Mouse (Mus musculus): ENCODE results near the gene Galnt12. TPM values are rescaled to one million over a fixed set of nuclear protein-coding genes. Genes with fewer than 3 reads are reported as not detected.

Gene Galnt12
- polyA plus RNA-seq, 1 experiment from 2014 or later: 1.8 TPM

DNA sequence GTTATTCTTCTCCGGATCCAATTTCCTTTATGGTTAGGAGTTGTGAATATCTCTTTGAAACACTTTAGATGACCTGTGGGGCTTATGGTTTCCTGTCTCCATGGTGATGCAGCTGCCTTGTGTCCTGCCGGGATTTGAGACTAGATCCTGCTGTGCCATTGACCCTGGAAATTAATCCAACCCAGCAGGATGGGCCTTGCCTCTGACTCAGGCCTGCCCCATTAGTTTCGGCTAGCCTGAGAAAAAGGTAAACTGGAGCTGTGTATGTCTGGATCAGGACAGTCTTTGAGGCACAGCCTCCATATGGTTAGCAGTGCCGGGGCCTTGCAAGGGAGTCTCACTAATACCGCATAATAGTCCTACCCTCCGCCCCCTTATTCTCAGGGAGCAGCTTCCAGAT, 1.9 kb downstream of the Galnt12 start:
- Histone ChIP-seq H3K36me3 (no peaks in the 10 kb centered on the region), H3K4me1 (replicated peaks) (peaks cover 16% of the 10 kb centered on the region), H3K9me3 (replicated peaks) (no peaks in the 10 kb centered on the region), H3K27me3 (replicated peaks) (peaks cover 50% of the 10 kb centered on the region), H3K4me2 (no peak overlapping the region), H3K27ac (ENCODE audit: poor library complexity, severe bottlenecking) (no peak overlapping the region), H3K4me3 (no peak overlapping the region), H3K9ac (no peak overlapping the region)
- no peak for ATAC-seq (ENCODE audit: insufficient number of reproducible peaks, low FRiP score)
- 60% methylated on average over 6 of the region's 6 CpGs for WGBS

DNA sequence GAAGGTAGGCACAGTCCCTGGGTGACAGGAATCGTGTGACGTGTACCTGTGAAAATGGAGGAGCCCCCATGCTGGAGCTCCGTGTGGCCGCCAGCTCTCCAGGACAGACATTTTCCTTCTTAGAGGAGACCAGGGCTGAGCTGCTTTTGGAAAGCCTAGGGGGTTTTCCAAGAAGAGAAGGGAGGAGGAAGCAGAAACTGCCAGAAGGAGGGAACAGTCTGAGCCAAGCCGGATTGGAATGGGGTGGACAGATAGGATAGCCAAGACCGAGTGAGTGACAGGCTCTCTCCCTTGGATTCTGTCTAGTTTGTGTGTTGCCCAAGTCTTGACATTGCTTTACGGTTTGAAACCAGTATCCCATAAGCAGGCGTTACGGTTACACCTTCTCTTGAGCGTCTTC, 11.9 kb downstream of the Galnt12 start:
- Histone ChIP-seq H3K36me3 (no peaks in the 10 kb centered on the region), H3K9me3 (replicated peaks) (no peaks in the 10 kb centered on the region), H3K4me1 (replicated peaks) (0 out of 2 replicates have a peak, but pooled peaks cover 2% of the 10 kb centered on the region), H3K27ac (ENCODE audit: poor library complexity, severe bottlenecking) (no peak overlapping the region), H3K4me2 (no peak overlapping the region), H3K9ac (no peak overlapping the region), H3K4me3 (no peak overlapping the region), H3K27me3 (replicated peaks) (0 out of 2 replicates have a peak, but pooled peaks cover 4% of the 10 kb centered on the region)
- WGBS: 87% methylated on average over 10 of the region's 10 CpGs
- ATAC-seq (ENCODE audit: insufficient number of reproducible peaks, low FRiP score): no peak

DNA sequence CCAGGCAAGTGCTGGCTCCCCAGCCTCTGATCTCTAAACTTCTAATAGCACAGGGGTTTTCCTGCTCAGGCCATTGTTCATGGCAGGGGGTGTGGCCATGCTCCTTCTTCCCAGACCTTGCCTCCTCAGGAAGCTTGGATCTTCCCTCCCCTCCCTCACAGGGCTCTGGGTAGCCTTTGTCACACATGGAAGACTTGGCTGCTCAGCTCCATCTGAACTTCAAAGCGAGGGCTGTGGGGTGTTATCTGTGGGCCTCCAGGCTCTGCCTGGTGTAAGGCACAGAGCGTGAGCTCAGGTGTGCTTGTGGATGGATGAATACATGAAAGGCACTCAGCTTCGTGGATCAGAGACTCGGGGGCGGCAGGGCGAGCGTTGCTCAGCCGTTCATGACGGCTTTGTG, 20.2 kb downstream of the Galnt12 start:
- Histone ChIP-seq H3K4me1 (replicated peaks) (peaks cover 15% of the 10 kb centered on the region), H3K27me3 (replicated peaks) (0 out of 2 replicates have a peak, but pooled peaks cover 4% of the 10 kb centered on the region), H3K27ac (ENCODE audit: poor library complexity, severe bottlenecking) (no peak overlapping the region), H3K36me3 (no peaks in the 10 kb centered on the region), H3K4me3 (no peak overlapping the region), H3K9ac (no peak overlapping the region), H3K4me2 (no peak overlapping the region), H3K9me3 (replicated peaks) (no peaks in the 10 kb centered on the region; the same call in 1 of the 2 replicates)
- no peak for ATAC-seq (ENCODE audit: insufficient number of reproducible peaks, low FRiP score)
- WGBS: 55% methylated on average over 9 of the region's 9 CpGs

DNA sequence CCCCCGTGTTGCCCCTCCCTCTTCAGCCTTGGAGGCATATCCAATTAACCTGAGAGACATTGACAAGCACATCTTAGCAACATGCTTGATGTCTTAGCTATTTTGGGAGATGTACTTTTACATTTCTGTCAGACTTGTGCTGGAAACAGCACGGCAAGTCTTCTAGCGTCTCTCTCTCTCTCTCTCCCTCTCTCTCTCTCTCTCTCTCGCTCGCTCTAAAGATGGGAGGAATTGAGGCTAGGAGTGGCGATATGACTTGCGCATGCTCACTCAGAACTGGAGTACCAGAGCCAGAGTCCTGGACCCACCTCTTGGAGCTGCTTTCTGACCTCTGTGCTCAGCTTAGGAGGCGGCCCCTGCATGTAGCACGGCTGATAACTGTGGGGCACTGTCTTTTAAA, 20.9 kb downstream of the Galnt12 start:
- Histone ChIP-seq H3K27me3 (replicated peaks) (0 out of 2 replicates have a peak, but pooled peaks cover 4% of the 10 kb centered on the region), H3K9ac (no peak overlapping the region), H3K9me3 (replicated peaks) (no peaks in the 10 kb centered on the region; the same call in 1 of the 2 replicates), H3K4me3 (no peak overlapping the region), H3K27ac (ENCODE audit: poor library complexity, severe bottlenecking) (no peak overlapping the region), H3K36me3 (no peaks in the 10 kb centered on the region), H3K4me2 (peak overlapping the region; percentile 16; the same call in 1 of the 2 replicates), H3K4me1 (replicated peaks) (peaks cover 15% of the 10 kb centered on the region)
- WGBS: 47% methylated on average over 9 of the region's 9 CpGs
- ATAC-seq (ENCODE audit: insufficient number of reproducible peaks, low FRiP score): no peak

DNA sequence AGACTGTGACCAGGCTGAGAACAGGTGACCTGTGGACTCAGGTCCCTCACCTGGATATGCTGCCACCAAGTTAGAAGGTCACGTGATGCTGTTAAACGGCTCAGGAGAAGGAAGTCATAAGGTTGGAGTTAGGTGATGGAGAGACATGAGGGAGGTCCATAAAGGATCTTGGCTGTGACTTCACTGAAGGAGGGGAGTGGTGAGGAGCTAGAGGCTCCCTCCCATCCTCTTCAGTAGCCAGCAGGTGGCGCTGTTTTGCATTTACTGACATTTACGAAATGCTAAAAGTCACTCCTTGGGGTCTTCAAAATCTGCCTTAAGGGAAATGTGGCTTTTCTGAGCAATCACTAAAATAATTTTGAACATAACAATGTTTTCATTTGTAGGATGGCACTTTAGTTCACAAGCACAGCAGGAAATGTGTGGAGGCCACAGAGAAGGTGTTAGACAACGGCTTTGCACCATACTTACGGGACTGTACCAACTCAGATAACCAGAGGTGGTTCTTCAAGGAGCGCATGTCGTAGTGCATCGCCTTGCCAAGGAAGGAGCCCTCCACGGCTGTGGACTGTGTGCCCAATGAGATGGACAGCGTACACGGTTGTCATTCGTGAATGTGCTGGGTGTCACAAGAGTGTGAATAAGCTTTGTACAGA, 30.5 kb downstream of the Galnt12 start:
- Histone ChIP-seq H3K27me3 (replicated peaks) (0 out of 2 replicates have a peak, but pooled peaks cover 3% of the 10 kb centered on the region), H3K4me3 (no peak overlapping the region), H3K36me3 (no peaks in the 10 kb centered on the region), H3K27ac (ENCODE audit: poor library complexity, severe bottlenecking) (no peak overlapping the region), H3K9me3 (replicated peaks) (peaks cover 8% of the 10 kb centered on the region; the same call in 1 of the 2 replicates), H3K4me2 (no peak overlapping the region), H3K4me1 (replicated peaks) (no peaks in the 10 kb centered on the region), H3K9ac (no peak overlapping the region)
- ATAC-seq (ENCODE audit: insufficient number of reproducible peaks, low FRiP score): no peak
- WGBS: 56% methylated on average over 13 of the region's 13 CpGs

DNA sequence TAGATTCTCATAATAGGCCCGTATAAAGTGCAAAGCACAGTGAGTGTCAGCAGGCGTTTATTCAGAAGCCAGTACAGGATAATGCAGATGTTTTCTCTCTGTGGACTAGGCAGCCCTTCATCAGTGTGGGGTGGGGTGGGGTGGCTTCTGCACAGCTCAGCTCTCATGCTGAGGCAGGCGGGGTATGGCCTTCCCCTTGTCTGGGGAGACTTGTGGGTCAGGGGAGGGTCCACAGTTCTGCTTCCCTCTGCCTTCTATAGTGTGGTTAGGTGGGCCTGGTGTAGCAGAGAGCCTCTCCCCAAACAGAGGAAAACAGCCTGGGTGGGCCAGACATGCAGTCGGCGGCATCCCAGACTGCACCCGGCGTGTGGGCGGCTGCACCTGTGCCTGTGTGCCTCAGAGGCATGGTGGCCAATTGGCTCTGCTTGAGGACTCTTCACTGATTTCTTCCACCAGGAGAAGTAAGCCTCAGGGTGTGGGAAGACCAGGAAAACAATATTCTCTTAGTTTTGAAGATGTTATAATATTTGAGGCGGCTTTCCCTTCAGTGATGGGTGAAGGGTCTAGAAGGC, 32.5 kb downstream of the Galnt12 start:
- H3K4me1 ChIP-seq (replicated peaks): no peaks in the 10 kb centered on the region
- 86% methylated on average over 9 of the region's 9 CpGs for WGBS
- H3K9ac ChIP-seq: no peak overlapping the region
- 0 out of 2 replicates have a peak, but pooled peaks have one; percentile 28 for ATAC-seq (ENCODE audit: insufficient number of reproducible peaks, low FRiP score)
- H3K4me2 ChIP-seq: no peak overlapping the region
- no peak overlapping the region for H3K27ac ChIP-seq (ENCODE audit: poor library complexity, severe bottlenecking)
- peaks cover 11% of the 10 kb centered on the region; the same call in 1 of the 2 replicates for H3K9me3 ChIP-seq (replicated peaks)
- no peaks in the 10 kb centered on the region for H3K36me3 ChIP-seq
- no peak overlapping the region for H3K4me3 ChIP-seq
- 0 out of 2 replicates have a peak, but pooled peaks cover 3% of the 10 kb centered on the region for H3K27me3 ChIP-seq (replicated peaks)

DNA sequence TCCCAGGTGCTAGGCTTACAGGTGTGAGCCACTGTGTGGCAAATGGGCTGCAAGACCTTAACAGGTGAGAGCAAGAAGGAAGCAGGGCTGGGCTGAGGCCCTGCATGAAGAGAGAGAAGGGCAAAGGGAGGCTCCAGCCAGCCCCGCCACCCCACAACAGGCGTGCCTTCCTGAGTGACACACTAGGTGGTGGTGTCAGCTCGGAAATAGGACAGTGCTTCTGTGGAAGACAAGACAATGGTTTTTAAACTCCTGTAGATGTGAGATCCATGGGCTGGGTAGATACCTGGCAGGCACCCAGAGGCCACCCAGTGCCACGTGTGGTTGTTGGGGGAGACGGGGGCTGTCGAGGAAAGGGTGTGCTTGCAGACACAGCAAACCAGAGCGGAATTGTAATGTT, 36.8 kb downstream of the Galnt12 start:
- Histone ChIP-seq H3K36me3 (no peaks in the 10 kb centered on the region), H3K27me3 (replicated peaks) (0 out of 2 replicates have a peak, but pooled peaks cover 6% of the 10 kb centered on the region), H3K27ac (ENCODE audit: poor library complexity, severe bottlenecking) (no peak overlapping the region), H3K4me3 (no peak overlapping the region), H3K9ac (no peak overlapping the region), H3K4me1 (replicated peaks) (no peaks in the 10 kb centered on the region), H3K9me3 (replicated peaks) (peaks cover 11% of the 10 kb centered on the region; the same call in 1 of the 2 replicates), H3K4me2 (no peak overlapping the region)
- ATAC-seq (ENCODE audit: insufficient number of reproducible peaks, low FRiP score): no peak
- 73% methylated on average over 7 of the region's 7 CpGs for WGBS

DNA sequence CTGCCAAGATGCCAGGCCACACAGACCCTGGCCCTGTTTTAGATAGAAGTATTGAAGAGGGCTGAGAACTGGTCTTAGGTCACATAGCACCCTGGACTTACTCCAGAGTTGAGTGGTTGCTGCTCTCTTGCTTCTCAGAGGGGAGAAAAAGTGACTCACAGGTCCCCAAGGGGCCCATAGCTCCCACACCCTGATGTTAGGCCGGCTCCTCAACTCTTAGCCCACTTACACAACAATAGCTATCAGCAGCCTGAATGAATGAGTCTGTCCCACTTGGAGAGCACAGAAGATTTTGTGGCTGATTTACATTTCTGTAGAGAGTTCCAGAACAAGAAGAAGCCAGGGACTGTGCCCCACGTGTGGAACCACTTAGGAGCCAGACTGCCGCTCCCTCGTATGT, 37.9 kb downstream of the Galnt12 start:
- 64% methylated on average over 4 of the region's 4 CpGs for WGBS
- Histone ChIP-seq H3K9me3 (replicated peaks) (peaks cover 11% of the 10 kb centered on the region; the same call in 1 of the 2 replicates), H3K36me3 (no peaks in the 10 kb centered on the region), H3K9ac (no peak overlapping the region), H3K4me3 (no peak overlapping the region), H3K4me1 (replicated peaks) (no peaks in the 10 kb centered on the region), H3K27ac (ENCODE audit: poor library complexity, severe bottlenecking) (no peak overlapping the region), H3K27me3 (replicated peaks) (0 out of 2 replicates have a peak, but pooled peaks cover 6% of the 10 kb centered on the region), H3K4me2 (no peak overlapping the region)
- no peak for ATAC-seq (ENCODE audit: insufficient number of reproducible peaks, low FRiP score)

DNA sequence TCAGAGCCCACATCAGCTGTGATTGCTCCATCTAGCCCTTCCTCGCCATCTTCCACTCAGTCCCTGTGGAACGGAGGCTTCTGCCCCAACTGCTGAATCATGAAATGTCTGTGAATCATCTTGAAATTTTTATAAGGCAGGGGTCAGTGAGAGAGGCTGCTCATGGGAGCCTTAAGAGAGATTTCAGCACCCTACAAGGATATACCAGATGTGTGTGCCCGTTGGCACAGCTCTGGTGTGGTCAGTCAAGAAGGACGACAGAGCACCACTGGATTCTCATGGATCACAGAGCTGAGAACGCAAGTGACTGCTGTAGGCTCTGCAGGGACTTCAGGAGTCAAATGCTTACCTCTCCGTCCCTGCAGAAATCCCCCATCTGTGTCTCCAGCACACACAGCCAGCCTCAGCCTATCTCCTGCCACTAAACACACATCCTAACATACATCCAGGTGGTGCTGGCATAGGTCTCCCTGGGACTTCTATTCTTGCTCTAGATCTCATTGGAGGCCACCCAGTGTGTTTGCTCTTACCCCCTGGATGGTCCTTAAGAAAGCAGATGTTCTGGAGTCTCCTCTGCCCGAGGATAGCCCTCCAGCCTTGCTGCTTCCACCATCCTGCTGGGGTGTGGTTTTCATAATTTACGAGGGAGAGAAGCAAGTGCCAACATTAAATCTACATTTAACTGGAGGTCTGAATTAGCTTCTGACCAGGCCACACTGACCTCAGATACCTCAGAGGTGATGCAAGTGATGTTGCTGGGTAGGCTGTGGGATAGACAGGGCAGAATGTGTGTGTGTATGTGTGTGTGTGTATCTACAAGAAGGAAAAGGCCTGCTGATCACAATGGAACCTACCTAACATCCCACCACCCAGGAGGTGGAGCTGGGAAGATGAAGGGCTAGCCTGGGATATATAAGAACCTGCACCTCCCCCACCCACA, 38.7 kb downstream of the Galnt12 start:
- no peak for ATAC-seq (ENCODE audit: insufficient number of reproducible peaks, low FRiP score)
- Histone ChIP-seq H3K4me3 (no peak overlapping the region), H3K9ac (no peak overlapping the region), H3K9me3 (replicated peaks) (peaks cover 11% of the 10 kb centered on the region; the same call in 1 of the 2 replicates), H3K36me3 (no peaks in the 10 kb centered on the region), H3K4me1 (replicated peaks) (no peaks in the 10 kb centered on the region), H3K4me2 (no peak overlapping the region), H3K27ac (ENCODE audit: poor library complexity, severe bottlenecking) (no peak overlapping the region), H3K27me3 (replicated peaks) (0 out of 2 replicates have a peak, but pooled peaks cover 6% of the 10 kb centered on the region)
- 85% methylated on average over 8 of the region's 8 CpGs for WGBS

DNA sequence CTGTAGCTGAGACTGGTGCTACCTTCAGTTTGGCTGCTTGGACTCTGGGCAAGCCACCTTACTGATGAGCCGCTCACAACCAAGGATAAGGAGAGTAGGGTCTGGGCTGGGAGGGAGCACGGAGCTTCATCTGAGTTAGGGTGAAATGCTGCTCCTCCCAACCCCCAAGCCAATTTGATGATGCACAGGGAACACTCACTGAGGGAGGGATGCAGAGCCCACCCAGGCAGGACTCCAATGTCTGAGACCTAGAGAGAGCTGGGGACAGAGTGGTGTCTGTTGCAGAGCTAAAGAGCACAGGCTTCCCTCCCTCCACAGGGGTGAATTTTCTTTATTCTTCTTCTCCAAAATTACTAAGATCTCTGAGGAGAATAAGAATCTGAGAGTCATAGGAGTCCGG, 40.2 kb downstream of the Galnt12 start:
- Histone ChIP-seq H3K4me1 (replicated peaks) (no peaks in the 10 kb centered on the region), H3K4me3 (no peak overlapping the region), H3K9ac (no peak overlapping the region), H3K4me2 (no peak overlapping the region), H3K27ac (ENCODE audit: poor library complexity, severe bottlenecking) (no peak overlapping the region), H3K9me3 (replicated peaks) (peaks cover 5% of the 10 kb centered on the region; the same call in 1 of the 2 replicates), H3K27me3 (replicated peaks) (0 out of 2 replicates have a peak, but pooled peaks cover 6% of the 10 kb centered on the region), H3K36me3 (no peaks in the 10 kb centered on the region)
- no peak for ATAC-seq (ENCODE audit: insufficient number of reproducible peaks, low FRiP score)
- WGBS: 78% methylated on average over 3 of the region's 3 CpGs

Measured in heart, embryonic 12.5 days (tissue).